Mouse (Mus musculus): ENCODE results near the gene Six6. TPM values are rescaled to one million over a fixed set of nuclear protein-coding genes. Genes with fewer than 3 reads are reported as not detected.
A peak's percentile ranks its signal among the peaks of the same experiment; 100 is the strongest.

The Six6 gene
- total RNA-seq, 2 experiments from 2014 or later: not detected

DNA sequence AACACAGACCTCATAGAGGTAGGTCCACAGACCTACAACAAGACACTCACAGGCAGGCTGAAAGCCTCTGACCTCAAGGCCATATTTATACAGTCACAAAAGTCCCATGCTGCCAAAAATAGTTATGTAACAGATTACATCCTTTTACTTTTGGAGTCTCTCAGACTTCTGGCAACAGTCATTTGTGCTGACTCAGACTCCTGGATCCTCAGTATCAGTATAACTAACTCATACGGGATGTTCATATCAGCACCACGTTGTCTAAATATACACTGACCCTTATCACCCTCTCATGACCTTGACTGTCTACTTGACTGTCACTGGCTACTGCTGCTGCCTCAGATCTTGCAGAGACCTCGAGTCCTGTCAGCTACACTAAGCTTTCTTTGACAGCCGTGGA, 15.2 kb downstream of the Six6 start:
- intact Hi-C loops (cut with DNase I): no loop called here
- no peak for DNase-seq

DNA sequence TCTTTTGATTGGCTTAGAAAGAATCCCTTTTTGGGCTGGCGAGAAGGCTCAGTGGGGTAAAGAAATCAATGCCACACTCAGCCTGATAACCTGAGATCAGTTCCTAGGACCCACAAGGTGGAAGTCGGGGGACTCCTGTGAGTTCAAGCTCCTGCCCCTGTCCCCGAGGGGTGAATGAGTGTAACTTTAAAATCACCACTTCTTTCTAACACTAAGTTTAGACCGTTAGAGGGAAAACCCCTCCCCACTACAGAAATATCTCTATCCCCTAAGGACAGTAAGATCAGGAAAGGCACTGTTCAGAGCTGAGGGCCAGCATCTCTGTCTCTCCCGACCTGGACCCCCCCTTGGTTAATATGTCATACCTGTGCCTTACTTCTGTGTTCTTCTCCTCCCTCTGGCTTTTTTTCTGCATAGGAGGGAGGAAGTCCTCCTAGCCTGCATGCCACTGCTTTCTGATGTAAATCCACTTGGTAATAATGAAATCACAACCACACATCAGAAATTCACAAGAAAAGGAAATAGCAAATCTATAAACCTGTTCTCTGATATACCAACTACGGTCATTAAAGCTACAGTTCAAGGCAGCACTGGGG, 18.2 kb downstream of the Six6 start:
- intact Hi-C loops (cut with DNase I): no loop called here
- no peak for DNase-seq

DNA sequence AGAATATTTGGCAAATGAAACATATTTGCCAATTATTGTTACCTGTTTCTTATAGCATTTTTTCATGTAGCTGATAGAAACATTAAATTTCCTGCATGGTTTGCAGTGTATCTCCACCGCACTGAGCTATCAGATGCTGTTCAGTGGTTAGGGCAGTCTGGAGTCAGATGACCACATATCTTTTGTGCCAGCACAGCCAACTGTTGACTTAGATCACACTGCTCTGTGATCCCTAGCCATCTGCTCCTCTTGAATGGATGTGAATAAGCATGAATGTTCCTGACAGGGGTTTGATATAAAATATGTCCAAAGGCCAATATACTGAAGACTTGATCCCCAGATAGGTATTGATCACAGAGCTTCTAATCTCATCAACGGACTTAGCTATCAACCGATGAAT, 18.8 kb downstream of the Six6 start:
- intact Hi-C loops (cut with DNase I): no loop called here
- DNase-seq: no peak

DNA sequence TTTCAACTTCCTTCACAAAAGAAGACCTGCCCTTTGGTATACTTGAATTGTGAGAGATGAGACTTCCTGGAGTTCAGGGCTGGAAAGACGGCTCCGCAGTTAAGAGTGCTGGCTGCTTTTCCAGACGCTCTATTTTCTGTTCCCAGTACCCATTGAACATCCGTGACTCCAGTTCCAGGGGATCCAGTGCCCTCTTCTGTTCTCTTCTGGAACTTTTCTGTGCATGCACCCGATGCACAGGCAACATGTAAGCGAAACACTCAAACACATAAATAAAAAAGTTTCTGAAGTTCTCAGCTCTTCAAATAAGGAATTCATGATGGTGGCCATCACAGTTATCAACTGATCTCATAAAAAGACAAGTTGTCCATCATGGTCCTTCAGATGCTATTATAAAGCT, 23.1 kb downstream of the Six6 start:
- no peak for DNase-seq
- intact Hi-C loops (cut with DNase I): no loop called here

DNA sequence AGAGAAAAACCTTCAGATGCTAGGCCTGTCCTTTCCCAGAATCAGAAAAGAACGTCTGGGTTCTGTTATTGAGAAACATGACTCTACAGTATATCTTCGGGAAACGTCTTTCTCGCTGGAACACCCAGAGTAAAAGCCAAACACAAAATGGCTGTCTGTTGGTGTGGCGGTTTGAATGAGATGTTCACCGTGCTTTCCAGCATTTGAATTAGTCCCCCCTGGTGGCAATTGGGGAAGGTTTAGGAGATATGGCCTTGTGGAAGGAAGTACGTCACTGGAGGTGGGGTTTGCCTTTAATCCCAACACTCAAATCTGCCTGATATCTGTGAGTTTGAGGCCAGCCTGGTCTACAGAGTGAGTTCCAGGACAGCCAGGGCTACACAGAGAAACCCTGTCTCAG, 27.8 kb downstream of the Six6 start:
- intact Hi-C loops (cut with DNase I): no loop called here
- no peak for DNase-seq

DNA sequence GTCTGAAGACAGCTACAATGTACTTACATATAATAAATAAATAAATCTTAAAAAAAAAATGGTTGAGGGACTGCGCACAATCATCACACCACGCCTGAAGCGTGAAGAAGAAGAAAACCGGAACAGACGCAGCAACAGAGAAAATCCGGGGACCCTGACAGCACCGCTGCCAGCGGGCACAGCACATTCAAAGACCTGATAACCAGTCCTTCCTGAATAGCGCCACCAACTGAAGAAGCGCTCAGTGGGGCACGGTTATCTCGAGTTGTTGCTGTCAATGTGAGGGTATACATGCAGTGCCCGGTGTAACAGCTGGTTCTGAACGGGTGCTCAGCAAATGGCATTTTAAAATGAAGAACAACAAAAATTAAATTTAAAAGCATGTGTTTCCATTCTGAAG, 30.9 kb downstream of the Six6 start:
- DNase-seq: no peak
- intact Hi-C loops (cut with DNase I): loop anchor here (10.0 kb wide), 1 partner anchor 276 kb away; no protein-coding TSS in a partner anchor

DNA sequence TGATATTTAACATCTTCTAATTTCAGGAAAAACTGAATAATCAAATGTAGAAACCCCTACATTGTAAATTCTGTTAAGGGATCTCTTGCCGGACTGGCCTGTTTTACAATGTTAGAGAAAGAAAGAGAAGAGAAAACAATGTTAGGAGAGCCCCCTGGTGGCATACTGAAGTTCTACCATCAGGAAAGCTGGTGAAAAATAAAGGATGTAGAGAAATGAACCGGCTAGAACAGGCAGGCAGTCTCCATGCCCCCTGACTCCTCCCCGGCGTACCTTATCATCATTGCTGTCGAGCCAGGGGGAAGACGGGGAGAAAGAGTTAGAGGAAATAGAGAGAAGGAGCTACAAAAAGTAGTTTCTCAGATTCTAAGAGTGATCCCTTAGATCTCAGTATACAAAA, 33.5 kb downstream of the Six6 start:
- intact Hi-C loops (cut with DNase I): loop anchor here (10.0 kb wide), 1 partner anchor 278 kb away; no protein-coding TSS in a partner anchor
- no peak for DNase-seq

DNA sequence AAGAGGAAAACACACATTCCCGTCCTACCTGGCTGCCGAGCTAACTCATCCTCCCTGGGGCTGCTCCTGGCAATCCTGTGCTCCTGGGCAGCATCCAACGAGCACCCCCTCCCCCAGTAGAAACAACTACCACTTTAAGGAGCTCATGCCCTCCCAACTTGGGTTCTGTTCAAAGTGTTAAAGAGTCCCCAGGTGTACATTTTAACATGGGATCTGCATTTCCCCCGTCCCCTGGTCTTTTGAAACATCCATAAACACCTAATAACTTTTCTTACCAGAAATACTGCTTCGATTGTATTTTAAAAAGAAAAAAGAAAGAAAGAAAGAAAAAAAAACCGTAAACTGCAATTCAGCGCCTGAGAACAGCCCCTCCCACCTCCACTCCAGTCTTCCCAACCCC, 36.5 kb downstream of the Six6 start:
- DNase-seq: no peak
- intact Hi-C loops (cut with DNase I): loop anchor here (2.0 to 10.0 kb wide), 2 partner anchors 129 to 281 kb away; no protein-coding TSS in a partner anchor

DNA sequence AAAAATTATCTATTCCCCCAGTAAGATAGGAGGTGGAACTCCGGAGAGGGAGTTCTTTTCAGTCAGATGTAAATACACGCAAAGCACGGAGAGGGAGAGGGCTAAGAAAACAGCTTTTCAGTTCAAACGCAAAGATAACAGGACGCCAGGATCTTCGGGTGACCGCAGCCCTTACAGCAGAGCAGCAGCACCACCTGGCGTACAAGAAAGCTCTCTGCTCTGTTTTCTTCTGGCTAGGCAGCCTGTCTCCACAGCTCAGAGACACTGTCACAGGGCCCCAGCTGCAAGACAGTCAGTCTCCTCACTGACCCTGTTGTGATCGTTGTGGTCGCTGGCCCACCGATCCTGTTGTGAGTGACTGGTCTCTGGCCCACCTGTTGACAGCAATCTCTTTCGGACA, 37.0 kb downstream of the Six6 start:
- peak; percentile 54 to 56 for DNase-seq
- intact Hi-C loops (cut with DNase I): loop anchor here (2.0 to 10.0 kb wide), 2 partner anchors 130 to 282 kb away; no protein-coding TSS in a partner anchor

DNA sequence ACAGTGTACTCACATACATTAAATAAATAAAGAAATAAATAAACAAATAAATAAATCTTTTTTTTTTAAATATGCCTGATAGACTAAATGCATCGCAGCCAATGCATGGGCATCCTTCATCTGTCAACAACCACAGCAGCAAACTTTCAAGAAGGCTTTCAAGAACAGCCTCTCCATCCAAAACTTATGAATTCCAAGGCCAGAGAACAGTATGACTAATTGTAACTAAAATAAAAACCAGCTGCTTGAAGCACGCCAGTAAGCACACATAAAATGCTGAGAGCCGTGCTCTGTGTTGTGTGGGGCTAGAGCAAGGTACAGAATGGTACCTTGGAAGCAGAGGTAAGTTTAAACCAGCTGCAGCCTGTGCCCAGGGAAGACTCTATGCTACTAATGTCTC, 38.2 kb downstream of the Six6 start:
- intact Hi-C loops (cut with DNase I): loop anchor here (2.0 to 10.0 kb wide), 2 partner anchors 131 to 283 kb away; no protein-coding TSS in a partner anchor
- no peak for DNase-seq

DNA sequence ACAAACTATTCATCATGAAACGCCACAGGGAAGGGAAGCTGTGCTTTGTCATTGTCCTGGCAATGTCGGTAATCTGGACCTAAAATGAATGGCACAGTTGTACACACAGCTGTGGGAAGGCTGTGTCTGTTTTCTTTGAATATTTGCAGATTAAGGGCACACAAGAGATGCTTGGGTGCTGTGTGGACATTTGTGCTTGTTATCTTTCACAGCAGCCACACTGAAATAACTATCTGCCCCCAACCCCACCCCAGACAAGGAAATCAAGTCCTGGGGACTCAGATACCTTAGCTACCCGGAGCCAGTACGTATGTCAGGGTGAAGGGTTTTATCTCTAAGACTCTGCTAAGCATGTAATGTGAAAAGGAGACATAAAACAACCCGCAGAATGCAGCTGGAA, 39.5 kb downstream of the Six6 start:
- intact Hi-C loops (cut with DNase I): loop anchor here (10.0 kb wide), 1 partner anchor 284 kb away; no protein-coding TSS in a partner anchor
- no peak for DNase-seq

DNA sequence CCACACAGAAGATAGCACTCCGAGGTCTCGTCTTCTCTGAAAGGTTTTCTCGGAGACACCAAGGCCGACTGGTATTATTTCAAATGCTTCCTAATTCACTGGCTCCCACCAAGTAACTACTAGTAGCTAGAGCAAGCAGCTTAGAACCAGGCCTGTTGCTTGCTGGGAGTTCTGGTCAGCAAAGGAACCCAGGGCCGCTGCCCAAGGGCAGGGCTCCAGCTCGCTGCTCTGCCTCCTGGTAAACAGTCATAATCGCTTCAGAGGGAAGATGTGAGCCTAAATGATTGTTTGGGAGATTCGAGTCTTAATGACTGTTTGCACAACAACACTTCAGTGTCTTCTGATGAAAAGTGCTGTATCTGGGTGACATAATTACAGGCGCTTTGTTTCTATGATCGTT, 42.9 kb downstream of the Six6 start:
- intact Hi-C loops (cut with DNase I): no loop called here
- DNase-seq: peak in 1 of 2 experiments; percentile 12

DNA sequence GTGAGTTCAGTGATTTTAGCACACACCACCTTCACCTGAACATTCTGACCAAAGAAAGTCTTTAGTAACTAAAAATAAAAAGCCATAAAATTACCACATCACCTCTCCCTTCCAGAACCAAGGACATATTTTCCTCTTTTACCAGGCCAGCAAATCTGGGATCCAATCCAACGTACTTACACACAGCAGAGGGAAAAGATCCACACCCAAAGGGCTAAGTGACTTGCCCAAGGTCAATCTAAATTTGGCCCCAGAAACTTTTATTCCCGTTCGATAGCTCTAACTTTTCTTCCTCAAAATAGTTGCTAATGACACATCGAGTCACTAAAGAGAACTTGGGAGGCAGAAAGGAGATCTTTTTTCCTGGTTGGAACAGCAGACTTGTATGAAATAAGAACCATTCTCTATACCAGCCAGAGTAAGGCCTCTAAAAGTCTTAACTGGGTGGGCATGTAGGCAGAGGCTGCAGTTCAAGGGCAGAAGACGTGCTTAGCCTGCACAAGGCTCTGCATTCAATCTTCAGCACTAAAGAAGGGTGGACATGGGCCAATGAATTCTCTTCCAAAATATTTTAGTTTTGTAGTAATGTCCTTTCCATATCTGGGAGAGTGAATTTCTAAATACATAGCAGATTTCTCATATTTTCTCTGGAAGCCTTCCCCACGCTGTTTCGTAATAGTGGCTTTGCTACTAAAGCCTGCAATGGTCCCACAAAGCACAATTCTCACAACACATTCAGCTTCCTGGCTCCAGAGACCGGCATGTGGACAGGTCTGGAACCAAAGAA, 43.6 kb downstream of the Six6 start:
- DNase-seq: peak in 1 of 2 experiments; percentile 17
- intact Hi-C loops (cut with DNase I): no loop called here

Other genes starting within 250 kb of the Six6 start
- 100 to 1,000 TPM; 241 to 264 TPM for gene Ppm1a, start 182.4 kb upstream of the Six6 start, total RNA-seq (2021)
- gene 4930447C04Rik, start 882 bp downstream of the Six6 start, total RNA-seq (2021): under 1 TPM; 0.35 to 0.48 TPM
- gene Six1, start 114.0 kb downstream of the Six6 start, total RNA-seq (2021): 10 to 100 TPM; 52.0 to 59.0 TPM
- 10 to 100 TPM; 10.6 to 17.0 TPM for gene Six4, start 173.6 kb downstream of the Six6 start, total RNA-seq (2021)
- gene Mnat1, start 183.8 kb downstream of the Six6 start, total RNA-seq (2021): 10 to 100 TPM; 13.1 to 15.9 TPM